ENCODE assay signal across 24 mouse cellular contexts in the genomic region with DNA sequence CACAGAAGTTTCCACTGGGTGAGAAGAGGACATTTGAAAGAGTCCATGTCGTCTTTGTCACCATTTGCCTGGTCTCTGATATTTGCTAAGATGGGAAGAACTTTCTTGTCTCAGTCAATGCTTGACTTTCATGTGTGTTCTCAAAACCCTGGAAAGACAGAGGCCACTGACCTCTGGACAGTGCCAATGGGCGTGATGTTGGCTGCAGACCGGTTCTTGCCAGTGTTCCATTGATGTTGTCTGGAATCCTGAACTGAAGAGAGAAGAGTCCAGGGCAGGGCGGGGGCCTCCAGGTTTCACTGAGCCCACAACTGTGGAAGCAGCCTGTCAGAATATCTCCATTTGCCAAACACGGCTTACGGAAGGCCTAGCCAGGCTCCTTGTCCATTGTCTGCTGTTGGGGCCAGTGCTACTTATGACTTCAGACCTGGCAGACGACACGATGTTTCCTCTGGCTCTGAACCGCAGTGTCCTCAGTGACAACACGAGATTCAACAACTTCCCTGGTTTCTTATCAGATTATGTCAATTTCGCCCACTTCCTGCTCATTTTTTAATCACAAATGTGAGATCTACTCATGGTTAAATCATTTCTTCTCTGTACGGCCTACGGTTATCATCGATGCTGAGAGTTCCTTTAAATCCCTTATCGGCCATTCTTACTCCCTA. TPM values are rescaled to one million over a fixed set of nuclear protein-coding genes. Genes with fewer than 3 reads are reported as not detected.
A peak's percentile ranks its signal among the peaks of the same experiment; 100 is the strongest.
DNase-seq lines count a peak whose midpoint lies in the region; ATAC-seq lines count a peak whose summit lies in the region.
"Had no signal": no experiment of that assay in that cellular context is flagged by ENCODE, and none has a peak within 500 bp of the region (broad histone marks: within the 10 kb centered on the region; RNA-seq: fewer than 3 reads in every experiment).

No protein-coding gene starts in this region.

- H3K27ac ChIP-seq in kidney, embryonic 16.5 days (ENCODE audit: low read length), result no peak overlapping the region
- H3K27ac ChIP-seq in midbrain, embryonic 13.5 days, result no peak overlapping the region
- H3K27ac ChIP-seq: embryonic facial prominence, embryonic 15.5 days; heart, embryonic 15.5 days; hindbrain, postnatal 0 days; limb, embryonic 13.5 days; liver, embryonic 14.5 days; midbrain, embryonic 15.5 days; stomach, embryonic 15.5 days had no signal

- H3K9ac ChIP-seq in kidney, embryonic 16.5 days (replicated peaks; ENCODE audit: low read length), result no peak overlapping the region
- no peak overlapping the region for H3K9ac ChIP-seq in midbrain, embryonic 13.5 days (replicated peaks)
- H3K9ac ChIP-seq: embryonic facial prominence, embryonic 15.5 days; forebrain, postnatal 0 days; heart, embryonic 15.5 days; limb, embryonic 13.5 days; liver, embryonic 14.5 days; midbrain, embryonic 15.5 days; stomach, embryonic 15.5 days had no signal

- no peaks in the 10 kb centered on the region for H3K9me3 ChIP-seq in kidney, embryonic 16.5 days (ENCODE audit: low read length)
- H3K9me3 ChIP-seq in midbrain, embryonic 13.5 days, result no peaks in the 10 kb centered on the region
- H3K9me3 ChIP-seq: embryonic facial prominence, embryonic 15.5 days; heart, embryonic 15.5 days; limb, embryonic 13.5 days; megakaryocyte, embryonic 14.5 days; midbrain, embryonic 15.5 days; stomach, embryonic 15.5 days had no signal

- no peaks in the 10 kb centered on the region for H3K36me3 ChIP-seq in kidney, embryonic 16.5 days (ENCODE audit: insufficient read depth, low read length)
- H3K36me3 ChIP-seq in midbrain, embryonic 13.5 days, result no peaks in the 10 kb centered on the region
- H3K36me3 ChIP-seq: embryonic facial prominence, embryonic 15.5 days; heart, embryonic 15.5 days; limb, embryonic 13.5 days; midbrain, embryonic 15.5 days; stomach, embryonic 15.5 days had no signal

- peaks cover 8% of the 10 kb centered on the region; the same call in 1 of the 2 replicates for H3K4me1 ChIP-seq in kidney, embryonic 16.5 days (ENCODE audit: insufficient read depth, low read length)
- peaks cover 11% of the 10 kb centered on the region for H3K4me1 ChIP-seq in midbrain, embryonic 13.5 days (replicated peaks)
- H3K4me1 ChIP-seq: embryonic facial prominence, embryonic 15.5 days; heart, embryonic 15.5 days; megakaryocyte, embryonic 14.5 days; midbrain, embryonic 15.5 days; stomach, embryonic 15.5 days had no signal

- no peaks in the 10 kb centered on the region for H3K27me3 ChIP-seq in kidney, embryonic 16.5 days (ENCODE audit: insufficient read depth, low read length)
- H3K27me3 ChIP-seq in midbrain, embryonic 13.5 days, result 0 out of 2 replicates have a peak, but pooled peaks cover 4% of the 10 kb centered on the region
- H3K27me3 ChIP-seq: embryonic facial prominence, embryonic 15.5 days; heart, embryonic 15.5 days; limb, embryonic 13.5 days; megakaryocyte, embryonic 14.5 days; midbrain, embryonic 15.5 days; Patski; stomach, embryonic 15.5 days had no signal

- peak; percentile 32 for DNase-seq in kidney, adult 18-20 months
- peak; percentile 78 for DNase-seq in CD4-positive helper T cell, adult 2 months (ENCODE audit: low read depth, low spot score)
- DNase-seq in left cerebral cortex, adult 11 months (ENCODE audit: low spot score), result no peak
- DNase-seq: adrenal gland, postnatal 14 days; cerebellum, adult 11 months; cerebellum, postnatal 25 days; forebrain, postnatal 0 days; heart, adult 11 months; right cerebral cortex, postnatal 25 days; thymus, adult 18-20 months; thymus, postnatal 4 days had no signal

- H3K4me3 ChIP-seq in kidney, embryonic 16.5 days (ENCODE audit: low read length), result no peak overlapping the region
- no peak overlapping the region for H3K4me3 ChIP-seq in midbrain, embryonic 13.5 days (replicated peaks)
- H3K4me3 ChIP-seq: embryonic facial prominence, embryonic 15.5 days; heart, embryonic 15.5 days; limb, embryonic 13.5 days; megakaryocyte, embryonic 14.5 days; midbrain, embryonic 15.5 days; stomach, embryonic 15.5 days had no signal

- 88% methylated on average over 15 of the region's 15 CpGs for WGBS in kidney, embryonic 16.5 days
- 93% methylated on average over 15 of the region's 15 CpGs for WGBS in midbrain, embryonic 13.5 days

- H3K4me2 ChIP-seq in kidney, embryonic 16.5 days (replicated peaks; ENCODE audit: low read depth, low read length), result no peak overlapping the region
- H3K4me2 ChIP-seq in midbrain, embryonic 13.5 days (replicated peaks), result no peak overlapping the region
- H3K4me2 ChIP-seq: embryonic facial prominence, embryonic 15.5 days; heart, embryonic 15.5 days; limb, embryonic 13.5 days; midbrain, embryonic 15.5 days; stomach, embryonic 15.5 days had no signal

- ATAC-seq in kidney, embryonic 16.5 days (ENCODE audit: low FRiP score, low TSS enrichment), result no peak
- ATAC-seq in activated CD4-positive, CD25-positive, alpha-beta regulatory T cell, adult 4 months, result peak; percentile 73
- peak; percentile 31; the same call in 1 of the 2 replicates for ATAC-seq in megakaryocyte, adult 5-6 weeks (ENCODE audit: poor library complexity, severe bottlenecking)
- ATAC-seq in midbrain, embryonic 13.5 days, result no peak
- ATAC-seq: forebrain, postnatal 0 days; hindbrain, postnatal 0 days; midbrain, embryonic 15.5 days; Patski had no signal

RNA-seq across cellular contexts. Expression of gene Ubl3, which starts 43.6 kb away (rescaled TPM):
- polyA plus RNA-seq in kidney, embryonic 16.5 days (2015; fragmentation: Nextera tagmentation; extraction: Ambion mirVana), result 49.2 and 76.4 TPM in 2 replicates
- polyA plus RNA-seq in activated CD4-positive, CD25-positive, alpha-beta regulatory T cell, adult 4 months (2017; shearing (Covaris generic)), result 100 to 1,000 TPM in 1 of 2 experiments, 10 to 100 TPM in 1; 86.3 to 124 TPM
- total RNA-seq in megakaryocyte, adult 5-6 weeks (2015), result 90.4 and 93.3 TPM in 2 replicates
- 122 and 130 TPM in 2 replicates for total RNA-seq in megakaryocyte, adult 5-6 weeks (2017)
- polyA plus RNA-seq in midbrain, embryonic 13.5 days (2015; fragmentation: Nextera tagmentation; extraction: Ambion mirVana), result 55.3 and 69.1 TPM in 2 replicates

Comparison
In these comparisons a context has a peak if more than half of its experiments do, and no peak if none do; other contexts are left out.
1. ATAC-seq: peak in activated CD4-positive, CD25-positive, alpha-beta regulatory T cell, adult 4 months (single experiment) and megakaryocyte, adult 5-6 weeks (single experiment); none in kidney, embryonic 16.5 days (single experiment) and midbrain, embryonic 13.5 days (single experiment).